Mouse (Mus musculus) neutrophil, adult 59 days (primary cell): ENCODE measurements around the gene Fbxl7. TPM values are rescaled to one million over a fixed set of nuclear protein-coding genes. Genes with fewer than 3 reads are reported as not detected.

ENCODE experiments used
- total RNA-seq, 2 experiments: library from RNA; stranded (reverse); gene quantifications; 1 replicate in 1 of 2; 2 replicates in 1 of 2; pipeline ENCODE4 v1.2.4; 2023

Gene Fbxl7
- not detected for total RNA-seq

DNA sequence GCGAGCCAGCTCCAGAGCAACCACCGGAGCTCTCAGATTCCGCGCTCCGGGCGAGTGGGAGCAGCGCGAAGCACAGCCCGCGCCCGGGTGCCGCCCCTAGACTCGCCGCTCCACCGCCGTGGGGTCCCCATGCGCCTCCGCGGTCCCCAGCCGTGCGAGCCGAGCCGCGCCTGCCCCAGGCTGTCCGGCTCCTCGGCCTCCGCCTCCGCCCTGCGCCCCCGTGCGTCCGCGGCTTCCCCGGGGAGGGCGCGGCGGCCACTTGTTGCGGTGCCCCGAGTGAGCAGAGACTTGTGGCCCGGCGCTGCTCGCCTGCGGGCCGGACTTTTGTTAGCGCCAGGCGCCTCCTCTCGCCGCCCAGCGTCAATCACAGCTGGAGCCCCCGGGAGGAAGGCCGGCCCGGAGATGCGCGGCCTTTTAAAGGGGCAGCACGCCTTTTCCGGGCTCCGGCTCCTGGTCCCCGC lies at the start of gene Fbxl7:
TSS of gene Fbxl7 (minus strand) at position 330 of the 461 bp plus-strand sequence.

